Mouse (Mus musculus): ENCODE data around the gene Scn4a. TPM values are rescaled to one million over a fixed set of nuclear protein-coding genes. Genes with fewer than 3 reads are reported as not detected.

Gene Scn4a
- total RNA-seq, 2 experiments from 2014 or later = 439 to 468 TPM

- no peak overlapping the region for H3K4me3 ChIP-seq
- DNase-seq = peak; percentile 6
- no peak for TF ChIP-seq CTCF (IDR thresholded peaks at IDR 0.05)
- intact Hi-C loops (cut with DNase I) = no loop called here
- H3K27ac ChIP-seq = no peak overlapping the region
These were observed 47.6 kb downstream of the Scn4a start for GRCm38 (mm10) chr11:106305348-106306064.

- DNase-seq = peak; percentile 72
- Histone ChIP-seq H3K4me3 (no peak overlapping the region), H3K27ac (no peak overlapping the region)
- intact Hi-C loops (cut with DNase I) = loop anchor here (1.0 to 2.0 kb wide), 2 partner anchors 64 to 90 kb away; no protein-coding TSS in a partner anchor
- TF ChIP-seq CTCF (IDR thresholded peaks at IDR 0.05) = peak; percentile 79
These were observed 50.5 kb downstream of the Scn4a start for GRCm38 (mm10) chr11:106302634-106303033.

GRCm38 (mm10) chr11:106301765-106302164 is 51.3 kb downstream of the Scn4a start, which contains the start of gene Gh:
Gh (minus strand) TSS chr11:106301865.
- intact Hi-C loops (cut with DNase I) = loop anchor here (2.0 kb wide), 1 partner anchor 65 kb away; no protein-coding TSS in a partner anchor
- DNase-seq = peak; percentile 8
- no peak for TF ChIP-seq CTCF (IDR thresholded peaks at IDR 0.05)
- Histone ChIP-seq H3K4me3 (no peak within 1 kb of the TSS), H3K27ac (no peak within 1 kb of the TSS)

GRCm38 (mm10) chr11:106291861-106292260 is 61.2 kb downstream of the Scn4a start:
- intact Hi-C loops (cut with DNase I) = no loop called here
- no peak overlapping the region for H3K4me3 ChIP-seq
- H3K27ac ChIP-seq = no peak overlapping the region
- DNase-seq = peak; percentile 7
- TF ChIP-seq CTCF (IDR thresholded peaks at IDR 0.05) = no peak; the same call in 1 of the 2 replicates

GRCm38 (mm10) chr11:106290376-106290775 is 62.7 kb downstream of the Scn4a start:
- peak; percentile 13 for DNase-seq
- Histone ChIP-seq H3K27ac (no peak overlapping the region), H3K4me3 (no peak overlapping the region)
- intact Hi-C loops (cut with DNase I) = no loop called here
- no peak for TF ChIP-seq CTCF (IDR thresholded peaks at IDR 0.05)

- peak; percentile 87 for DNase-seq
- Histone ChIP-seq H3K4me3 (no peak overlapping the region), H3K27ac (no peak overlapping the region)
- intact Hi-C loops (cut with DNase I) = no loop called here
- TF ChIP-seq CTCF (IDR thresholded peaks at IDR 0.05) = peak; percentile 59
These were observed 63.7 kb downstream of the Scn4a start for GRCm38 (mm10) chr11:106289369-106289768.

GRCm38 (mm10) chr11:106286987-106287386 is 66.1 kb downstream of the Scn4a start:
- peak; percentile 20 for DNase-seq
- Histone ChIP-seq H3K27ac (peak overlapping the region; percentile 43), H3K4me3 (no peak overlapping the region)
- intact Hi-C loops (cut with DNase I) = no loop called here
- no peak for TF ChIP-seq CTCF (IDR thresholded peaks at IDR 0.05)

- intact Hi-C loops (cut with DNase I) = no loop called here
- Histone ChIP-seq H3K27ac (no peak overlapping the region), H3K4me3 (no peak overlapping the region)
- no peak for TF ChIP-seq CTCF (IDR thresholded peaks at IDR 0.05)
- no peak for DNase-seq
These were observed 66.9 kb downstream of the Scn4a start for GRCm38 (mm10) chr11:106286206-106286605.

- peak; percentile 10 for DNase-seq
- H3K4me3 ChIP-seq = no peak overlapping the region
- intact Hi-C loops (cut with DNase I) = no loop called here
- H3K27ac ChIP-seq = no peak overlapping the region
- TF ChIP-seq CTCF (IDR thresholded peaks at IDR 0.05) = no peak
These were observed 69.0 kb downstream of the Scn4a start for GRCm38 (mm10) chr11:106284126-106284525.

- no peak for DNase-seq
- no peak for TF ChIP-seq CTCF (IDR thresholded peaks at IDR 0.05)
- Histone ChIP-seq H3K27ac (no peak overlapping the region), H3K4me3 (no peak overlapping the region)
- intact Hi-C loops (cut with DNase I) = no loop called here
These were observed 69.7 kb downstream of the Scn4a start for GRCm38 (mm10) chr11:106283371-106283770.

- intact Hi-C loops (cut with DNase I) = no loop called here
- Histone ChIP-seq H3K4me3 (no peak overlapping the region), H3K27ac (no peak overlapping the region)
- no peak for TF ChIP-seq CTCF (IDR thresholded peaks at IDR 0.05)
- DNase-seq = peak; percentile 6
These were observed 70.6 kb downstream of the Scn4a start for GRCm38 (mm10) chr11:106282452-106282851.

GRCm38 (mm10) chr11:106276454-106276853 is 76.6 kb downstream of the Scn4a start, which contains the start of gene Tcam1:
Tcam1 (plus strand) TSS chr11:106276672.
- DNase-seq = peak; percentile 94
- Histone ChIP-seq H3K27ac (peak within 1 kb of the TSS; percentile 56), H3K4me3 (peak within 1 kb of the TSS; percentile 61)
- peak; percentile 93 for TF ChIP-seq CTCF (IDR thresholded peaks at IDR 0.05)
- intact Hi-C loops (cut with DNase I) = loop anchor here (1.0 to 10.0 kb wide), 2 partner anchors 20 to 208 kb away; partner anchors contain the start of genes Ern1, Ftsj3 and Psmc5

- peak overlapping the region; percentile 99 for H3K27ac ChIP-seq
- no peak overlapping the region for H3K4me3 ChIP-seq
- intact Hi-C loops (cut with DNase I) = loop anchor here (5.0 to 10.0 kb wide), 2 partner anchors 58 to 210 kb away; partner anchors contain the start of genes Ccdc47, Ddx42 and Ern1
- no peak for DNase-seq
- no peak for TF ChIP-seq CTCF (IDR thresholded peaks at IDR 0.05)
These were observed 78.1 kb downstream of the Scn4a start for GRCm38 (mm10) chr11:106274971-106275411.

All from gastrocnemius, adult 2 months (tissue).